Mouse (Mus musculus) cerebellum, adult 8-10 months (tissue): ENCODE data around the gene F13b.

ENCODE experiments used
- DNase-seq: peaks from one replicate; pipeline ENCODE4 v3.0.0; 2022

F13b gene

DNA sequence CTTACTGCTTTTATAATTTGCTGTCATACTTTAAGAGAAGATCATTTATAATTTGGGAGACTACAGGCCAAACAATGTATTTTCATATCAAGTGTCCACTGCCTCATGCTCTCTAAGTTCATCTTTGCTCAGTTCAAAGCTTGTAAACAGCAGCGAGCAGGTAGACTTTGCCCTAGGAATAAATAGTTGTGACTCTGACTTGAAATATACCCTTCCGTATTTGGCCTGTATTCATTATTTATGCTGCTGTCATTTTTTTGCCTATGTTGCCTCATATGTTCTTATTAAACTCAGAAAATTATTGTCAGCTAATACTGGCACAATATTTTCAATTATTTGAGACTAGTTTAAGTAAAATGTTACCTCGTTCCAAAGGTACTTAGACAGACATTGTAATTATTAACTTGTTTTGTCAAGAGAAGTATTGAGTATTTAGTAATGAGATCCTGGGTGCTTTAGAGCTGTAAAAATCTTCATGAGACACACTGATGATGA lies at the start of gene F13b:
F13b (plus strand) TSS at position 445 of the 495 bp plus-strand sequence.
- no peak for DNase-seq

GRCm38 (mm10) chr1:139454340-139455225 lies 46.9 kb upstream of the F13b start, which contains the start of gene Aspm:
TSS of gene Aspm (plus strand) at chr1:139454772.
- DNase-seq: peak; percentile 81

DNA sequence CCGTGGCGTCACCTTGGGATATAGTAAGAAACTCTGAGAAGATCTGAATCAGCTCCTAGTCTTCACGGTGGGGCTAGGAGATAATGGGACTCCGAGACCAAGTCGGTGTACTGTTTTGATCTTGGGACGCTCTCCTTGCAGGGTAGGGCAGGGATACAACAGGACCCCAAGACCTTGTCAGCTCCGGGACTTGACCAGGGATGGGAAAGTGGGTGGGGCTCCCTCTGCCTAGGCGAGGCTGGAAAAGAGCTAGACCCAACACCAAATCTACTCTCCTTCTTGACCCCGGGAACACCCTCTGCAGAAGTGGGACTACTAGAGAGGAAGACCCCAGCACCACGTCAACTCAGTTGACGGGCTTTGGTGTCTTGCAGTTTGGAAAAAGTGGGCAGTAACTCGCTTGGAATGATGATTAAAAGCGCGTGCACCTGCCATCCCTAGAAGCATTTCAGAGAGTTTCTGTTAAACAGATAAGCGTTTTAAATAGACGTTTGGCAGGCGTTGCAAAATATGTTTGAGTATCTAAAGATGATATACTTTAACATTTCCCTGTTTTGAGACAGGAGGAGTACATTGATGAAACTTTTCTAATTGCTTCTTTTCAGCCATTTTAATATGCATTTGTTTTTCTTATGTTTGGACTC lies 46.2 kb upstream of the F13b start:
- DNase-seq: no peak

- DNase-seq: no peak
Observed at GRCm38 (mm10) chr1:139460807-139461206, 40.7 kb upstream of the F13b start.

DNA sequence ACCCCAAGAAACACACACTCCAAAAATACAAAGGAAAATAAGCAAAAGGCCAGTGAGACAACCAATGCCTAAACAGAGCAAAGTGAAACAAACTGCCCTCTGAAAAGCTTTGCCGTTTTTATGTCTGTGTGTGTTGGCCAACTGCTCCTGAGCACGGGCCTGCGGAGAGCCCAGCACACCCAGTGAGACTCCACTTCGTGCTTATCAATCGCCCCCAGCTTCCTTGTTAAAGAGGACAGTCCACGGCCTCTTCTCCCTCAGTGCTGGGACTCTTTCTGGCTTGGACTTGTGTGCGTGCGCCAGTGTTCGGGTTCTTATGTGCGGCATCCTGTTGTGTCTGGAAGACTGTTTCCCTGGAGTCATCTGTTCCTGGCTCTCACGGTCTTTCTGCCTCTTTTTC lies 35.6 kb upstream of the F13b start:
- DNase-seq: no peak

GRCm38 (mm10) chr1:139478898-139479297 lies 22.6 kb upstream of the F13b start:
- DNase-seq: no peak

- no peak for DNase-seq
Observed at GRCm38 (mm10) chr1:139480246-139480645, 21.3 kb upstream of the F13b start.

DNA sequence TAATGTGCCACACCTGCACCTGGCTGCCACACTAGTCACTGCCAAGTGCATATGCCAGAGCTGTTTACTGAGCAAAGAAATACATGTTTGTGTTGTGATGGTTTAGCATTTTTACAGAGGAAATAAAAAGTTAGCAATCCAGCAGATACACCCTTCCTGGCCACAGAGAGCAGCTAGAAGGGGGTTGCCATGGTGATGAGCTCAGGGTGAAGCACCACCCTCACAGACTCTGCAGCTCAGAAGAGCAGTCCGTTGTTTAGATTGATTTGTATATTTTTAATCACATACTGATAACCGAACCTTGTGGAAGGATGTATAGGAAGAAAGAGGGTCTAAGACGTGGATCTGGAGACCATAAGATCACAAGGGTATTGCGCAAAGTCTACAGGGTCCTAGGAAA lies 20.4 kb upstream of the F13b start:
- no peak for DNase-seq

DNA sequence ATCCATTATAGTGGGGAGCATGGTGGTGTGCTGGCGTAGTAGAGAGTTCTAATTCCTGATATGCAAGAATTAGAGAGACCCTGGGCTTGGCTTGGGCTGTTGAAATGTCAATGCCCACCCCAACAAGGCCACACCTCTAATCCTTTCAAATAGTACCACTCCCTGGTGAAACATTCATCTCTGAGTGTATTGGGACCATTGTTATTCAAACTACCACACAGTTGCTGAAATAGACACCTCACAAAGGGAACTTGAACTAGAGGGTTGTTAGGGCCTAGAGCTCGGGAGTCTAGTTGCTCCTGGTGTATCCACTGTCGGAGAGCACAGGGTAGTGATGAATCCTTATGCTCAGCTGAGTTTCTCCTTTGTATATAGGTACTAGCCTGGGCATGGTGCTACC lies 6.9 kb upstream of the F13b start:
- DNase-seq: no peak

DNA sequence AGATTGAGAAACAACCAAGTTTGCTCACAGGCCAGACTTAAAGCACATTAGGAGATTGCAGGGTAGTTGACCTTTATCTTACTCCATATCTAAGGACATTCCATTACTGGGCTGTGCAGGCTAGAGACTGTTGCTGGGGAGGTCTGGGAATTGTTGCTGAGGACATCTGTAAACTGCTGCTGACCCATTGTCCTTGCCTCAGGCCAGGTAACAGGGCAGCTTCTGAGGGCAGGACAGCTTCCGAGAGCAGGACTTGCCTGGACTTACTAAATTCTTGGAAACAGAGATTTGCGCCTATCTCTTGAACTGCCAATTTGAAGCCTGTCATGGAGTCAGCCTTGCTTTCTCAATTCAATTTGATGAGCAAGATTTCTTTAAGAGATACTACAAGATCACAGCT lies 6.1 kb upstream of the F13b start:
- no peak for DNase-seq

DNA sequence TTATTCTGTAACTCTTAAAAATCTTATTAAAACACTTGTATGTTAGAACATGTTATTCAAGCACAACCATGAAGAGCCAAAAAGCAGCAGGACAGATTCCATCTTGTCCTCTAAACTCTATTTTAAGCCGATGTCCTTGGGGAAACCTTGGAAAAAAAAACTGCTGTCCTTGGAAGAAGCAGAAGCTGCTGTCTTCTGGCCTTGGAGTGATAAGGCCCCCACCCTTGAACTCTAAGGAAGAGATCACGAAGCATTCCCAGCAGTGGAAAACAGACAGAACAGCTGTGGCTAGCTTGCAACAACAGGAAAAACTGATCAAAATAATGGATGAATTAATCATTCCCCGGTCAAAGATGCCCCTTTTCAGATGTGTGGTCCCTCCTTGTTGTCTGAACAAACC lies 5.3 kb upstream of the F13b start:
- DNase-seq: no peak

DNA sequence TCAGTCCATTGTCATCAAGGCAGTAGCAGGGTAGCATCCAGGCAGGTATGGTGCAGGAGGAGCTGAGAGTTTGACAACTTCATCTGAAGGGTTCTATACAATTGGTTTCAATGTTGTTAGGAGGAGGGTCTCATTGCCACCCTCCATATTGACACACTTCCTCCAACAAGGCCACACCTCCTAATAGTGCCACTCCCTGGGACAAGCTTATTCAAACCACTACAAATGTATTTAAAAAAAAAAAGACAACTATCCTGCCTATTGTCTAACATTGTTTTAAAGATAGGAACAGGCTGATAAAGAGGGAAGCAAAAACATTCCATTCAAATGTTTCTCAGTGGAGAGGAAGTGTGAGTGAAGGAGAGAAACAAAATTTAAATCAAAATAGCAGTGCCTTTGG lies 1.8 kb upstream of the F13b start:
- no peak for DNase-seq

GRCm38 (mm10) chr1:139514556-139514955 lies 13.1 kb downstream of the F13b start:
- no peak for DNase-seq

DNA sequence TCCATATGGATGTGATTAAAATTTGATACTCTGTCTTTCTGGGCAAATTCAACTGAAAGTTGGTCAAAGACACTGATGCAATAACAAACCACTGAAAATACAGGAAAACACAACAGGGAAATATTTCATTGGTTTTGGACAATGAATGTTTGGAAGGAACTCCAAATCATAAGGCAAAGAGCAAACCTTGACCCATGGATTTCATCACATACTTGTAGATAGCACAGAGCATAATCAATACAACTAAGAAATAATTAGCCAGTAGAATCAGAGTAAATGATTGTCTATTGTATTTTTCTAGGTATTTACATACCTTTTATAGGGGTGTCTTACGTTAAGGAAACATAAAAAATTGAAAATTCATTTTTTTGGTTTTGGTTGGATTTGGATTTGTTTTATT lies 47.0 kb downstream of the F13b start:
- DNase-seq: no peak

- DNase-seq: no peak
Observed at GRCm38 (mm10) chr1:139551311-139551710, 49.8 kb downstream of the F13b start.

DNA sequence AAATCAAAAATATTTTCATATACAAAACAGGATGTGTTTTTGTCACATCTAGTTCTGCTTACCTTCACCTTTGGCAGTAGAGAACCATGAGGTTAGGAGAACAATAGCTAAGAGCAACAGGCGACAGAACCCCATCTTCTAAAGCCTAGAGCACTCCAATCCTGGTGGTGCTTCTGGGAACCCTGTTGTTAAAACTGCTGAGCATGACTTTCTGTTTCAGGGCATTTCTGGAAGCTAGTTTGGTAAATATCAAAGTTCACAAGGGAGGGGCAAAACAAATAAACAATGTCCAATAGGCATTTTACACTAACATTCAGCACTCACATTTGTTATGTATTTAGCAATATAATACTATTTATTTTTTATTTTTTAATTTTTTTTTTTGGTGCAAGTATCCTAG lies 58.5 kb downstream of the F13b start, which contains the start of gene Cfhr1:
Cfhr1 (minus strand) TSS at position 249 of the 400 bp plus-strand sequence.
- no peak for DNase-seq
